Mouse (Mus musculus) lung, postnatal 0 days (tissue): ENCODE measurements around the gene Acer3. TPM values are rescaled to one million over a fixed set of nuclear protein-coding genes. Genes with fewer than 3 reads are reported as not detected.

Experiments
- ATAC-seq: fragments of 200-750 bp; cut with Nextera tagmentation; 2 replicates; pipeline ENCODE4 v1.8.0; 2017; ENCODE audit warnings: moderate library complexity
- DNase-seq: peaks from one replicate; pipeline ENCODE4 v3.0.0-alpha.2; 2016; ENCODE audit warnings: low spot score
- H3K27ac ChIP-seq: fragments of 300-500 bp; sonication (generic); 2 replicates; pipeline ENCODE4 v1.5.1; 2014; ENCODE audit warnings: antibody characterized with exemption, mild to moderate bottlenecking, low read length, mixed read lengths
- H3K27me3 ChIP-seq: fragments of 300-500 bp; sonication (generic); replicated peaks from 2 replicates; pipeline ENCODE4 v1.6.1; 2014; ENCODE audit warnings: low read length, mixed read lengths; ENCODE audit not compliant: insufficient read depth
- H3K36me3 ChIP-seq: fragments of 300-500 bp; sonication (generic); 2 replicates; pipeline ENCODE4 v1.6.1; 2014; ENCODE audit warnings: low read length, mixed read lengths; ENCODE audit not compliant: insufficient read depth
- H3K4me1 ChIP-seq: fragments of 300-500 bp; sonication (generic); 2 replicates; pipeline ENCODE4 v1.6.1; 2014; ENCODE audit warnings: antibody characterized with exemption, low read depth, low read length, mixed read lengths; ENCODE audit not compliant: insufficient read depth
- H3K4me2 ChIP-seq: fragments of 300-500 bp; sonication (generic); replicated peaks from 2 replicates; pipeline ENCODE4 v1.6.1; 2014; ENCODE audit warnings: low read depth, mild to moderate bottlenecking, low read length, moderate library complexity, mixed read lengths
- H3K4me3 ChIP-seq: fragments of 300-500 bp; sonication (generic); 2 replicates; pipeline ENCODE4 v1.5.1; 2014; ENCODE audit warnings: low read depth, low read length
- H3K9ac ChIP-seq: fragments of 300-500 bp; sonication (generic); replicated peaks from 2 replicates; pipeline ENCODE4 v1.6.1; 2014; ENCODE audit warnings: low read depth, mild to moderate bottlenecking
- H3K9me3 ChIP-seq: fragments of 300-500 bp; sonication (generic); 2 replicates; pipeline ENCODE4 v1.6.1; 2016; ENCODE audit warnings: low read length, mixed read lengths
- CTCF ChIP-seq: IDR thresholded peaks from 2 replicates; pipeline ENCODE4 v1.5.1; 2016; ENCODE audit warnings: antibody characterized with exemption, mild to moderate bottlenecking
- EP300 ChIP-seq: IDR thresholded peaks from 2 replicates; pipeline ENCODE4 v1.6.1; 2016; ENCODE audit warnings: antibody characterized with exemption, mild to moderate bottlenecking, control low read depth
- WGBS: fragments of 180-500 bp; shearing (Covaris S2); extraction: QIAGEN DNeasy Blood & Tissue Kit; methylation state at CpG from one replicate; pipeline ENCODE4 v1.1.7; 2014; 5-methylcytosine and 5-hydroxymethylcytosine counted together
- polyA plus RNA-seq: library from polyadenylated mRNA; unstranded; fragments of >200 nt; fragmentation: Nextera tagmentation; extraction: Ambion mirVana; gene quantifications from 2 replicates; pipeline ENCODE4 v1.2.1, GENCODE M21; 2015

The Acer3 gene
- polyA plus RNA-seq, 1 experiment from 2014 or later, result 43.4 TPM

DNA sequence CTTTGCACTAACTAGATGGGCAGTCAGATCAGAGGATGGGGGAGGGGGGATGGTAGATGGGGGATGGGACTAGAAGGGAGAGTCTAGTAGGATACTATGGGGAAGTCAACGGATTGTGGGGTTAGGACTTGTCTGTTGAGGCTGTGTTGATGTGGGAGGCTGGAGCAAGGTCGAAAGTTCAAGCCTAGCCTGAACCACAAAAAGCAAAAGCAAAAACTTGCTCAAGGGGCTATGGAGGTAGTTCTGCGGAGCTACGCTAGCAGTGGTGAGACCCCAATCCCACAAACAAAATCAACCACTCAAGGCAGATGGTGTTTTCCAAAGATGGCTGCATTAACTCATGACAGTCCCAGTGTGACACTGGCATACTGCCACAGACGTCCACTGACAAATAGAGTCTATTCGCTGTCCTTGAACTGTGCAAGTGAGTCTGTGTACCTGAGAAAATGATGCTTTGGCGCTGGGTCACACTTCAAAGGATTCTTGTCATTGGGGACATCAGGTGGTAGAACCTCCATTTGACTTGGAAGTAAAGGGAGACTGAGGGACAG, 927 bp downstream of the Acer3 start:
- ATAC-seq, result no peak
- WGBS, result 81% methylated on average over 7 of the region's 7 CpGs
- TF ChIP-seq EP300 (no peak), CTCF (no peak)
- Histone ChIP-seq H3K4me1 (peaks cover 6% of the 10 kb centered on the region; the same call in 1 of the 2 replicates), H3K9ac (no peak overlapping the region), H3K4me3 (no peak overlapping the region), H3K36me3 (no peaks in the 10 kb centered on the region), H3K4me2 (no peak overlapping the region), H3K9me3 (no peaks in the 10 kb centered on the region), H3K27me3 (no peaks in the 10 kb centered on the region), H3K27ac (no peak overlapping the region)
- DNase-seq, result no peak

DNA sequence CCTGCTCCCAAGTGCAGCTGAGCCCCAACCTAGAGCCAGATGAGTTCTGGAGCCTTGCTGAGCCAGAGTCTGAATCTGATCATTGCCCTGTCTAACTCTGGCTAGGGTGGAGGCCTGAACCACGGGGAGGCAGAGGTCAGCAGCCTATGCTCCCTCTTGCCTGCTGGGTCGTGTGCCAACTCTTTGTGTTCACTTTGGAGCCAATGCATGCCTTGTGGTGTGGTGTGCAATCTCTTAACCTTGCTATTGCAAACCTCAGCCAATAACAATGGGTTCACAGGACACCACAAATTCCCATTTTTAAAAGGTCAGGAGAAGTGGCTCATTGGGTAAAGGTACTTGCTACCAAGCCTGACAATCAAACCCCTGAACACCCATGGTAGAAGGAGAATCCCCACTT, 4.4 kb downstream of the Acer3 start:
- WGBS, result 37% methylated on average over 2 of the region's 2 CpGs
- ATAC-seq, result no peak
- TF ChIP-seq CTCF (no peak), EP300 (no peak)

DNA sequence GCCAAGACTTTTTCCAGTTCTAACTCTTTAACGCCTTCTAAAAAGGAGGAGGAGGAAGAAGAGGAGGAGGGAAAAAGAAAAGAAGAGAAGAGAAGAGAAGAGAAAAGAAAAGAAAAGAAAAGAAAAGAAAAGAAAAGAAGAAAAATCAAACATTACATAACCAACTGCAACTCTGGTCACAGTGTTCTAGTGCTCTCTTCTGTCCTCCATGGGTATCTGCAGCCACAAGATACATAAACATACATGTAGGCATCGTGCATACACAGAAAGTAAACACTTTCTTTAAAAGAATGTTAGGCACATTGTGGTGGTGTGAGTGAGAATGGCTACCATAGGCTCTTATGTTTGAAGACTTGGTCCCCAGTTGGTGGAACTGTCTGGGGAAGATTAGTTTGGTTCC, 5.9 kb downstream of the Acer3 start:
- ATAC-seq (no peak), DNase-seq (no peak)
- Histone ChIP-seq H3K27me3 (no peaks in the 10 kb centered on the region), H3K9ac (no peak overlapping the region), H3K36me3 (no peaks in the 10 kb centered on the region), H3K4me1 (no peaks in the 10 kb centered on the region), H3K9me3 (no peaks in the 10 kb centered on the region), H3K4me3 (no peak overlapping the region), H3K4me2 (no peak overlapping the region), H3K27ac (no peak overlapping the region)
- 47% methylated on average over 2 of the region's 2 CpGs for WGBS
- TF ChIP-seq CTCF (peak; percentile 48), EP300 (no peak)

More for the DNA sequence above, 4.4 kb downstream of the Acer3 start:
- Histone ChIP-seq H3K9ac (no peak overlapping the region), H3K4me3 (no peak overlapping the region), H3K27me3 (no peaks in the 10 kb centered on the region), H3K9me3 (no peaks in the 10 kb centered on the region), H3K36me3 (no peaks in the 10 kb centered on the region), H3K27ac (no peak overlapping the region), H3K4me2 (no peak overlapping the region), H3K4me1 (no peaks in the 10 kb centered on the region)
- DNase-seq, result no peak

DNA sequence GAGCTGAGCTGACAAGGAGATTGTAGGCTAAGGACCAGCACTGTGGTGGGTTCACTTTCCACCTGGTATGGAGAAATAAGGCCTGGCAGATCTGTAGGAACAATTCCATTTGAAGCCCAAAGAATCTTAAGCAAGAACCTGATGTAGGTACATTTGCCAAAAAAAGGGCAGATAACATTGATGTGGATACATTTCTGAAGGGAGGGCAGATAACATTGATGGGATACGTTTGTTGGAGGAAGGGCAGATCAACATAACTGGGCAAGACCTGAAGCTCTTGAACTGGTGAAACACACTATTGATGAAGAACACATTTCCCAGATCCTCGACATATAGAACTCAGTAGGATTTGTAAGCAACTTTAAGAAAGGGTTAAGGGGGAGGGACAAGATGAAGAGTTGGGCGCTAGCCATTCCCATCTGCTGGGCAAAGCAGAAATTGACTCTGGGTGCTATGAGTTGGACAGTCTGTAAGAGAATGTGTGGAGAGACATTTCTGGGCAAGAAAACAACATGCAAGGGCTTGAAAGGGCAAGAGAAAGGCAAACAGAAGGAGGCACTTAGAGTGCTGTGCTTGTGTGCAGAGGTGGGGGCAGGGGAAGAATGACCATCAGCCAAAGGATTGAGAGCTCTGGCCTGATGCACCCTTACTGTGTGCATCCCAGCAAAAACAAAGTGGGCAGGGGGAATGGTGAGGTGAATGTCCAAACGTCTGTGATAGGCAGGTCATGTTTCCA, 8.7 kb downstream of the Acer3 start:
- 38% methylated on average over 4 of the region's 4 CpGs for WGBS
- H3K27ac ChIP-seq, result no peak overlapping the region
- TF ChIP-seq EP300 (no peak; the same call in 1 of the 2 replicates), CTCF (peak; percentile 13; the same call in 1 of the 2 replicates)
- H3K4me1 ChIP-seq, result peaks cover 6% of the 10 kb centered on the region; the same call in 1 of the 2 replicates
- no peak for ATAC-seq
- H3K4me3 ChIP-seq, result no peak overlapping the region
- no peak overlapping the region for H3K4me2 ChIP-seq
- no peaks in the 10 kb centered on the region for H3K27me3 ChIP-seq
- DNase-seq, result peak; percentile 73
- H3K36me3 ChIP-seq, result no peaks in the 10 kb centered on the region
- H3K9me3 ChIP-seq, result no peaks in the 10 kb centered on the region
- no peak overlapping the region for H3K9ac ChIP-seq

GRCm38 (mm10) chr7:98310266-98310665, 10.7 kb downstream of the Acer3 start:
- no peaks in the 10 kb centered on the region for H3K9me3 ChIP-seq
- no peak overlapping the region for H3K4me3 ChIP-seq
- H3K36me3 ChIP-seq, result no peaks in the 10 kb centered on the region
- no peak overlapping the region for H3K9ac ChIP-seq
- DNase-seq (no peak), ATAC-seq (no peak)
- 53% methylated on average over 6 of the region's 6 CpGs for WGBS
- H3K27me3 ChIP-seq, result no peaks in the 10 kb centered on the region
- H3K4me2 ChIP-seq, result no peak overlapping the region
- H3K4me1 ChIP-seq, result peaks cover 6% of the 10 kb centered on the region; the same call in 1 of the 2 replicates
- no peak overlapping the region for H3K27ac ChIP-seq
- no peak for TF ChIP-seq CTCF
- TF ChIP-seq EP300, result no peak

- no peaks in the 10 kb centered on the region for H3K36me3 ChIP-seq
- peak overlapping the region; percentile 80 for H3K4me3 ChIP-seq
- DNase-seq (peak; percentile 99), ATAC-seq (peak; percentile 100)
- H3K27ac ChIP-seq, result peak overlapping the region; percentile 75
- 3% methylated on average over 49 of the region's 53 CpGs for WGBS
- H3K4me2 ChIP-seq, result peak overlapping the region; percentile 93
- peaks cover 6% of the 10 kb centered on the region; the same call in 1 of the 2 replicates for H3K4me1 ChIP-seq
- no peaks in the 10 kb centered on the region for H3K27me3 ChIP-seq
- peak; percentile 52 for TF ChIP-seq CTCF
- no peak for TF ChIP-seq EP300
- H3K9ac ChIP-seq, result peak overlapping the region; percentile 88
- no peaks in the 10 kb centered on the region for H3K9me3 ChIP-seq
Observed at GRCm38 (mm10) chr7:98309219-98310030, 11.6 kb downstream of the Acer3 start.
